Mouse (Mus musculus): ENCODE data around the gene Kif12. TPM values are rescaled to one million over a fixed set of nuclear protein-coding genes. Genes with fewer than 3 reads are reported as not detected.

Gene Kif12
- not detected for polyA plus RNA-seq (2012; fragmentation: generic; extraction: Trizol)
- long read RNA-seq, experiment 1, result 0 reads
- long read RNA-seq, experiment 2, result 0 reads

- Histone ChIP-seq H3K79me3 (ENCODE audit: low read depth) (no peaks in the 10 kb centered on the region), H3K27me3 (ENCODE audit: control insufficient read depth, insufficient read depth, insufficient read length) (peaks cover 14% of the 10 kb centered on the region), H3K4me3 (ENCODE audit: insufficient read depth, poor library complexity, severe bottlenecking) (no peak within 1 kb of the TSS), H3K36me3 (ENCODE audit: control insufficient read depth, insufficient read depth) (no peaks in the 10 kb centered on the region), H3K79me2 (ENCODE audit: control insufficient read depth, insufficient read depth) (no peaks in the 10 kb centered on the region), H3ac (ENCODE audit: control insufficient read depth, insufficient read length, low read depth) (no peak within 1 kb of the TSS)
- TF ChIP-seq MAX (IDR thresholded peaks at IDR 0.05) (no peak), USF1 (IDR thresholded peaks at IDR 0.05; ENCODE audit: low read depth) (no peak), MYOD1 (IDR thresholded peaks at IDR 0.05; ENCODE audit: control insufficient read depth, insufficient read length, low read depth) (no peak), MYOG (IDR thresholded peaks at IDR 0.05; ENCODE audit: control insufficient read depth, extremely low read depth, insufficient read length) (no peak), CEBPB (IDR thresholded peaks at IDR 0.05; ENCODE audit: low read depth) (no peak), FOSL1 (IDR thresholded peaks at IDR 0.05; ENCODE audit: insufficient read depth, low read length, poor library complexity, severe bottlenecking) (no peak), CTCF (IDR thresholded peaks at IDR 0.05; ENCODE audit: control insufficient read depth, insufficient read depth, insufficient read length) (no peak)
Measured at GRCm38 (mm10) chr4:63171969-63172685, at the start of gene Kif12. Kif12 (minus strand) TSS chr4:63172131.

GRCm38 (mm10) chr4:63221096-63221958 is 49.4 kb upstream of the Kif12 start:
- H3K27me3 ChIP-seq (ENCODE audit: control insufficient read depth, insufficient read depth, insufficient read length), result peaks cover 18% of the 10 kb centered on the region
- H3K36me3 ChIP-seq (ENCODE audit: control insufficient read depth, insufficient read depth), result no peaks in the 10 kb centered on the region
- TF ChIP-seq MYOG (IDR thresholded peaks at IDR 0.05; ENCODE audit: control insufficient read depth, extremely low read depth, insufficient read length) (no peak), MAX (IDR thresholded peaks at IDR 0.05) (no peak), FOSL1 (IDR thresholded peaks at IDR 0.05; ENCODE audit: insufficient read depth, low read length, poor library complexity, severe bottlenecking) (no peak), MYOD1 (IDR thresholded peaks at IDR 0.05; ENCODE audit: control insufficient read depth, insufficient read length, low read depth) (peak; percentile 53)
- no peak overlapping the region for H3K4me3 ChIP-seq (ENCODE audit: insufficient read depth, poor library complexity, severe bottlenecking)
- H3ac ChIP-seq (ENCODE audit: control insufficient read depth, insufficient read length, low read depth), result no peak overlapping the region
- no peaks in the 10 kb centered on the region for H3K79me3 ChIP-seq (ENCODE audit: low read depth)
- H3K79me2 ChIP-seq (ENCODE audit: control insufficient read depth, insufficient read depth), result no peaks in the 10 kb centered on the region

GRCm38 (mm10) chr4:63219635-63220034 is 47.7 kb upstream of the Kif12 start:
- H3ac ChIP-seq (ENCODE audit: control insufficient read depth, insufficient read length, low read depth), result no peak overlapping the region
- peaks cover 29% of the 10 kb centered on the region for H3K27me3 ChIP-seq (ENCODE audit: control insufficient read depth, insufficient read depth, insufficient read length)
- no peaks in the 10 kb centered on the region for H3K79me3 ChIP-seq (ENCODE audit: low read depth)
- H3K79me2 ChIP-seq (ENCODE audit: control insufficient read depth, insufficient read depth), result no peaks in the 10 kb centered on the region
- no peaks in the 10 kb centered on the region for H3K36me3 ChIP-seq (ENCODE audit: control insufficient read depth, insufficient read depth)
- no peak overlapping the region for H3K4me3 ChIP-seq (ENCODE audit: insufficient read depth, poor library complexity, severe bottlenecking)
- TF ChIP-seq USF1 (IDR thresholded peaks at IDR 0.05; ENCODE audit: low read depth) (no peak), MYOG (IDR thresholded peaks at IDR 0.05; ENCODE audit: control insufficient read depth, extremely low read depth, insufficient read length) (no peak), FOSL1 (IDR thresholded peaks at IDR 0.05; ENCODE audit: insufficient read depth, low read length, poor library complexity, severe bottlenecking) (no peak), MAX (IDR thresholded peaks at IDR 0.05) (no peak), MYOD1 (IDR thresholded peaks at IDR 0.05; ENCODE audit: control insufficient read depth, insufficient read length, low read depth) (no peak), CTCF (IDR thresholded peaks at IDR 0.05; ENCODE audit: control insufficient read depth, insufficient read depth, insufficient read length) (no peak), CEBPB (IDR thresholded peaks at IDR 0.05; ENCODE audit: low read depth) (no peak)

GRCm38 (mm10) chr4:63219059-63219458 is 47.1 kb upstream of the Kif12 start:
- H3K27me3 ChIP-seq (ENCODE audit: control insufficient read depth, insufficient read depth, insufficient read length), result peaks cover 34% of the 10 kb centered on the region
- no peaks in the 10 kb centered on the region for H3K79me3 ChIP-seq (ENCODE audit: low read depth)

GRCm38 (mm10) chr4:63217513-63217912 is 45.6 kb upstream of the Kif12 start:
- H3K4me3 ChIP-seq (ENCODE audit: insufficient read depth, poor library complexity, severe bottlenecking), result no peak overlapping the region
- H3K79me3 ChIP-seq (ENCODE audit: low read depth), result no peaks in the 10 kb centered on the region
- peaks cover 45% of the 10 kb centered on the region for H3K27me3 ChIP-seq (ENCODE audit: control insufficient read depth, insufficient read depth, insufficient read length)
- no peaks in the 10 kb centered on the region for H3K79me2 ChIP-seq (ENCODE audit: control insufficient read depth, insufficient read depth)
- no peak overlapping the region for H3ac ChIP-seq (ENCODE audit: control insufficient read depth, insufficient read length, low read depth)
- no peaks in the 10 kb centered on the region for H3K36me3 ChIP-seq (ENCODE audit: control insufficient read depth, insufficient read depth)
- TF ChIP-seq MYOD1 (IDR thresholded peaks at IDR 0.05; ENCODE audit: control insufficient read depth, insufficient read length, low read depth) (no peak), USF1 (IDR thresholded peaks at IDR 0.05; ENCODE audit: low read depth) (no peak), CTCF (IDR thresholded peaks at IDR 0.05; ENCODE audit: control insufficient read depth, insufficient read depth, insufficient read length) (no peak), MAX (IDR thresholded peaks at IDR 0.05) (no peak), FOSL1 (IDR thresholded peaks at IDR 0.05; ENCODE audit: insufficient read depth, low read length, poor library complexity, severe bottlenecking) (no peak)

More at GRCm38 (mm10) chr4:63219059-63219458, 47.1 kb upstream of the Kif12 start:
- no peak for TF ChIP-seq MAX (IDR thresholded peaks at IDR 0.05)
- no peak for TF ChIP-seq MYOG (IDR thresholded peaks at IDR 0.05; ENCODE audit: control insufficient read depth, extremely low read depth, insufficient read length)
- TF ChIP-seq MYOD1 (IDR thresholded peaks at IDR 0.05; ENCODE audit: control insufficient read depth, insufficient read length, low read depth), result no peak
- TF ChIP-seq FOSL1 (IDR thresholded peaks at IDR 0.05; ENCODE audit: insufficient read depth, low read length, poor library complexity, severe bottlenecking), result no peak
- Histone ChIP-seq H3K36me3 (ENCODE audit: control insufficient read depth, insufficient read depth) (no peaks in the 10 kb centered on the region), H3K79me2 (ENCODE audit: control insufficient read depth, insufficient read depth) (no peaks in the 10 kb centered on the region), H3K4me3 (ENCODE audit: insufficient read depth, poor library complexity, severe bottlenecking) (no peak overlapping the region), H3ac (ENCODE audit: control insufficient read depth, insufficient read length, low read depth) (no peak overlapping the region)

Data from C2C12 (cell line).